Mouse (Mus musculus) embryonic facial prominence, embryonic 11.5 days (tissue): ENCODE results near the gene Dlx6. TPM values are rescaled to one million over a fixed set of nuclear protein-coding genes. Genes with fewer than 3 reads are reported as not detected.

Experiments used
- ATAC-seq: fragments of 200-750 bp; cut with Nextera tagmentation; replicated peaks from 2 replicates; pipeline ENCODE4 v1.8.0; 2017; ENCODE audit warnings: low read depth; ENCODE audit not compliant: insufficient number of reproducible peaks, low FRiP score, low TSS enrichment
- DNase-seq: peaks from one replicate; pipeline ENCODE4 v3.0.0-alpha.2; 2015; ENCODE audit warnings: low spot score
- H3K27ac ChIP-seq: fragments of 300-500 bp; sonication (generic); replicated peaks from 2 replicates; pipeline ENCODE4 v1.5.1; 2014; ENCODE audit warnings: mild to moderate bottlenecking, low read depth, low read length, control low read depth
- H3K27me3 ChIP-seq: fragments of 300-500 bp; sonication (generic); 2 replicates; pipeline ENCODE4 v1.6.1; 2014; ENCODE audit warnings: mild to moderate bottlenecking, low read length, moderate library complexity, mixed read lengths; ENCODE audit not compliant: control insufficient read depth, insufficient read depth
- H3K36me3 ChIP-seq: fragments of 300-500 bp; sonication (generic); replicated peaks from 2 replicates; pipeline ENCODE4 v1.6.1; 2014; ENCODE audit warnings: low read depth, mild to moderate bottlenecking, low read length, moderate library complexity, mixed read lengths; ENCODE audit not compliant: control insufficient read depth, insufficient read depth
- H3K4me1 ChIP-seq: fragments of 300-500 bp; sonication (generic); 2 replicates; pipeline ENCODE4 v1.6.1; 2014; ENCODE audit warnings: low read length, mixed read lengths; ENCODE audit not compliant: control insufficient read depth, insufficient read depth
- H3K4me2 ChIP-seq: fragments of 300-500 bp; sonication (generic); 2 replicates; pipeline ENCODE4 v1.6.1; 2014; ENCODE audit warnings: low read depth, mild to moderate bottlenecking, control low read depth, low read length, moderate library complexity
- H3K4me3 ChIP-seq: fragments of 300-500 bp; sonication (generic); 2 replicates; pipeline ENCODE4 v1.5.1; 2014; ENCODE audit warnings: low read depth, low read length, control low read depth
- H3K9ac ChIP-seq: fragments of 300-500 bp; sonication (generic); replicated peaks from 2 replicates; pipeline ENCODE4 v1.6.1; 2014; ENCODE audit warnings: mild to moderate bottlenecking, control low read depth, low read length
- H3K9me3 ChIP-seq: fragments of 300-500 bp; sonication (generic); replicated peaks from 2 replicates; pipeline ENCODE4 v1.6.1; 2016; ENCODE audit warnings: mild to moderate bottlenecking, low read length, inconsistent platforms, mixed read lengths; ENCODE audit not compliant: control insufficient read depth
- WGBS: fragments of 180-500 bp; shearing (Covaris S2); extraction: QIAGEN DNeasy Blood & Tissue Kit; methylation state at CpG from one replicate; pipeline ENCODE4 v1.1.7; 2014; 5-methylcytosine and 5-hydroxymethylcytosine counted together
- polyA plus RNA-seq: library from polyadenylated mRNA; unstranded; fragments of >200 nt; fragmentation: Nextera tagmentation; extraction: Ambion mirVana; gene quantifications from 2 replicates; pipeline ENCODE4 v1.2.1, GENCODE M21; 2014

The Dlx6 gene
- 3.2 and 5.1 TPM in 2 replicates for polyA plus RNA-seq

DNA sequence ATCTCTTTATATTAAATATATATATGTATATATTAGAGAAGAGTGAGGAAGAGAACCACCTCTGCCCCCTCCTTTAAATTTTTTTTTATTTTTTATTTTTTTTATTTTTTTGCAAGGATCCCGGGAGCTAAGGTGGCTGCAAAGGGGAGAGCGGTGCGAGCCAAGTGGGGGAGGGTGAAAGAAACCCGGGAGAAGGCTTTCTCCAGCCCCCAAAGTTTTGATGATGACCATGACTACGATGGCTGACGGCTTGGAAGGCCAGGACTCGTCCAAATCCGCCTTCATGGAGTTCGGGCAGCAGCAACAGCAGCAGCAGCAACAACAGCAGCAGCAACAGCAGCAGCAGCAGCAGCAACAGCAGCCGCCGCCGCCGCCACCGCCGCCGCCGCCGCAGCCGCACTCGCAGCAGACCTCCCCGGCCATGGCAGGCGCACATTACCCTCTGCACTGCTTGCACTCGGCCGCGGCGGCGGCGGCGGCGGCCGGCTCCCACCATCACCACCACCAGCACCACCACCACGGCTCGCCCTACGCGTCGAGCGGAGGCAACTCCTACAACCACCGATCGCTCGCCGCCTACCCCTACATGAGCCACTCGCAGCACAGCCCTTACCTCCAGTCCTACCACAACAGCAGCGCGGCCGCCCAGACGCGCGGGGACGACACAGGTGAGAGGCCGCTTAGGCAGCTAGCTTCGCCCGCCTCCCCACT, at the start of gene Dlx6:
Gene Dlx6, plus strand, starts transcription at position 175 of the 711 bp plus-strand sequence.
- Histone ChIP-seq H3K4me2 (peak within 1 kb of the TSS; percentile 87), H3K27me3 (peaks cover 35% of the 10 kb centered on the region), H3K27ac (peak within 1 kb of the TSS; percentile 96), H3K4me1 (no peaks in the 10 kb centered on the region), H3K36me3 (no peaks in the 10 kb centered on the region), H3K9me3 (no peaks in the 10 kb centered on the region), H3K9ac (peak within 1 kb of the TSS; percentile 91), H3K4me3 (peak within 1 kb of the TSS; percentile 65)
- WGBS, result under 1% methylated on average over 41 of the region's 52 CpGs
- peak; percentile 44 for ATAC-seq
- DNase-seq, result peak; percentile 62

DNA sequence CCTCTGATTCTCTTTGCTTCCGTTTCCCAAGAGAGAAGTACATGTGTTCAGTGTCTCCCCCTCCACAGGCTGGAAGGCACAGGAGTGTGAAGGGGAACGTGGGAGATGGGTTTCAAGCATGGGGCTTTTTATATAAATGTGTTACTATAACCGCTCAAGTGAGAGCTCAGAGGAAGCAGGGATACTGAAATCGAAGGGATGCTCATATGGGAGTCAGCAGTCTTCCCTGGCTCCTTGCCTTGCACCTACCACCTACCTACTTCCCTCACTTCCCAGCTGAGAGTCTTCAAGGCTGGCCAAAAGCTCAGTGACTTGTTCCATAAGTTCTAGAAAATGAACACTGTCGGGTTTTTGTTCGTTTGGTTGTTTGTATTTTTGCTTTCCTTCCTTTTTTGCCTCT, 46.3 kb upstream of the Dlx6 start:
- Histone ChIP-seq H3K27ac (no peak overlapping the region), H3K4me1 (no peaks in the 10 kb centered on the region), H3K4me3 (no peak overlapping the region), H3K27me3 (no peaks in the 10 kb centered on the region), H3K9ac (no peak overlapping the region), H3K36me3 (no peaks in the 10 kb centered on the region), H3K4me2 (no peak overlapping the region), H3K9me3 (no peaks in the 10 kb centered on the region)
- ATAC-seq, result no peak
- DNase-seq, result no peak
- 80% methylated on average over 6 of the region's 6 CpGs for WGBS

DNA sequence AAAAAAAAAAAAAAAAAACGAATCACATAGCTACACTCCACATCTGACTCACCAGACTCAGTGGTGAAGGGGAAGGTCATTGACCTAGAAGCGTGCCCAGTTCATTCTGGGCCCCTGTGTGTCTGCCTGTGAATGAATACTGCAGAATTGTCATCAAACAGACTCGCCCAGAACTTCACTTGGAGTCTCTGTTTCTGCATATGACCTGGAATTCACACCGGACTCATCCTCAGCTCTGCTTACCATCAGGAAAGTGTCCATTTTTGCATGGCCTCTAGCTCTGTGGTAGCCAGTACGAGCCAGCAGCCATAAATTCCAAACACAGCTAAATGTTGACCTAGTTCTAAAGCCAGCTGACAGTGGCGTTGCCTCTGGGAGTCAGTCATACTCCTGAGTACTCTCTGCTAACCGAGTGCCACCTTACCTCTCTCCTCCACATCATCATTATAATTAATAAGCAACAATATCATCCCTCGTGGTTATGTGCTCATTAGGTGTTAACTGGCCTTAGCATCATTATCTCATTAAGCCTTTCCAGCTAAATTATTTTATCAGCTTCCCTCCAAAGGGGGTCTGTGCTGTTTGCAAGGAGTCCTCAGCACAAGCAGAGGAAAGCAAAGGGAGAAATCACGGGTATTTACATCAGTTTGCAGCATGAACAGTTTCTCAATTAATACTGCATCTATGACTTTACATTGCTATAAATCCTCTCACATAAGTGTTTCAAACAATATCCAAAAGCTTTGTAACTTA, 44.9 kb upstream of the Dlx6 start:
- Histone ChIP-seq H3K9ac (no peak overlapping the region), H3K4me1 (no peaks in the 10 kb centered on the region), H3K27ac (no peak overlapping the region), H3K9me3 (no peaks in the 10 kb centered on the region), H3K4me2 (no peak overlapping the region), H3K36me3 (no peaks in the 10 kb centered on the region), H3K4me3 (no peak overlapping the region), H3K27me3 (no peaks in the 10 kb centered on the region)
- no peak for DNase-seq
- 50% methylated on average over 9 of the region's 9 CpGs for WGBS
- ATAC-seq, result no peak

DNA sequence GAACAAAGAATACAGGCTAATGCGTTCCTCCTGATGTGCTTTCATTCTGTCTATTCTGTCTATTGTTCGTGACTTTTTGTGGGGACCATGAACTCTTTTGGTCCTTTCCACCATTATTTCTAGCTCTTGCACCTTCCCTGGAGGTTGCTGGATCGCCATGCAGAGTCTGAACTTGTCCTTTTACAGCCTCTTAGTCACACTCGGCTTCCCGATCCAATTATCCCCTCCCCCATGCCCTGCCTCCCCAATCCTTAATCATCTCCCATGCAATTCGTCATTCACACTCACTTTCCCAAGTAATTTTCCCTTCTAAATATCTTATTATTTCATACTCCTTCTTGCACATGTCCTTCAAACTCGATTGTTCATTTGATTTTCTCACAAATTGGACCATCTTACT, 44.0 kb upstream of the Dlx6 start:
- no peak overlapping the region for H3K9ac ChIP-seq
- no peaks in the 10 kb centered on the region for H3K36me3 ChIP-seq
- no peak overlapping the region for H3K4me2 ChIP-seq
- no peaks in the 10 kb centered on the region for H3K4me1 ChIP-seq
- no peaks in the 10 kb centered on the region for H3K27me3 ChIP-seq
- H3K9me3 ChIP-seq, result no peaks in the 10 kb centered on the region
- H3K27ac ChIP-seq, result no peak overlapping the region
- no peak for ATAC-seq
- no peak for DNase-seq
- no peak overlapping the region for H3K4me3 ChIP-seq
- WGBS, result 32% methylated on average over 7 of the region's 7 CpGs

GRCm38 (mm10) chr6:6825313-6825712, 37.8 kb upstream of the Dlx6 start:
- no peak for DNase-seq
- H3K9me3 ChIP-seq, result no peaks in the 10 kb centered on the region
- H3K4me3 ChIP-seq, result no peak overlapping the region
- H3K27me3 ChIP-seq, result no peaks in the 10 kb centered on the region
- no peak overlapping the region for H3K27ac ChIP-seq
- H3K9ac ChIP-seq, result no peak overlapping the region
- H3K4me2 ChIP-seq, result no peak overlapping the region
- H3K36me3 ChIP-seq, result no peaks in the 10 kb centered on the region
- no peaks in the 10 kb centered on the region for H3K4me1 ChIP-seq
- ATAC-seq, result no peak

DNA sequence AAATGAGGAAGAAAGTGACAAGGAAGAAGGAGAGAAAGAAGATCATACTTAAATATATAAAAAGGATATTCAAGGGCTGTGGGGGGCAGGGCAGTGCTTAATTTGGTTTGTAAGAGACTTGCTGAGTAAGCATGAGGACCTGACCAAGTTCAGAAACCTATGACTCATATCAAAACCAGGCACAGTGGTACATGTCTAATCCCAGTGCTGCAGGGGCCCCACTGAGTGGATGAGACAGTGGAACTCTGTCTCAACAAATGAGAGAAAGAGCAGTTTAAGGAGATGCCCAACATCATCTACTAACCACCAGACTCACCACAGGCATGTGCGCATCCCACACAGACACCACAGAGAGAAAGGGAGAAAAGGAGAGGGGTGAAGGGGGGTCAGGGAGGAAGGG, 36.3 kb upstream of the Dlx6 start:
- DNase-seq (no peak), ATAC-seq (no peak)
- no peak overlapping the region for H3K4me3 ChIP-seq
- no peaks in the 10 kb centered on the region for H3K9me3 ChIP-seq
- no peak overlapping the region for H3K4me2 ChIP-seq
- H3K4me1 ChIP-seq, result no peaks in the 10 kb centered on the region
- no peaks in the 10 kb centered on the region for H3K36me3 ChIP-seq
- WGBS, result 100% methylated on average over 1 of the region's 1 CpGs
- H3K9ac ChIP-seq, result no peak overlapping the region
- no peaks in the 10 kb centered on the region for H3K27me3 ChIP-seq
- no peak overlapping the region for H3K27ac ChIP-seq

DNA sequence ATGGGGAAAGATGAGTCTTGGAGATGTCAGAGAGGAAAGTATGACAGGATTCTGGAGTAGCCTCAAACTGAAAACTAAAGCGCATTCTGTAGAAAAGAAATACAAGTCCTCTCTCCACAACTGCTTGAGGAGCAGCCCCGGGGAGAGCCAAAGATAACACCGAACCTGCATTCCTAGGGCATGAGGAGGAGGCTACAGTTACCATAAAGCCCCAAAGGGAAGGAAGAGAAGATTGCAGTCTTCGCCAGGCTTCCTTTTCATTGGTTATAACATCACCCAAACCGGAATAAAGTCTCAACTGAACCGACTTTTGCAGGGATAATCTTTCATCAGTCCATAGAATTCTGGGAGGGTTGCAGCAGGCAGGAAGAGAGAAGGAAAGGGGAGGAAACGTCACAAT, 32.7 kb upstream of the Dlx6 start:
- H3K4me2 ChIP-seq, result no peak overlapping the region
- H3K27me3 ChIP-seq, result no peaks in the 10 kb centered on the region
- WGBS, result 58% methylated on average over 7 of the region's 7 CpGs
- H3K9ac ChIP-seq, result no peak overlapping the region
- H3K36me3 ChIP-seq, result no peaks in the 10 kb centered on the region
- H3K4me3 ChIP-seq, result no peak overlapping the region
- ATAC-seq (no peak), DNase-seq (no peak)
- no peaks in the 10 kb centered on the region for H3K4me1 ChIP-seq
- no peak overlapping the region for H3K27ac ChIP-seq
- H3K9me3 ChIP-seq, result no peaks in the 10 kb centered on the region

DNA sequence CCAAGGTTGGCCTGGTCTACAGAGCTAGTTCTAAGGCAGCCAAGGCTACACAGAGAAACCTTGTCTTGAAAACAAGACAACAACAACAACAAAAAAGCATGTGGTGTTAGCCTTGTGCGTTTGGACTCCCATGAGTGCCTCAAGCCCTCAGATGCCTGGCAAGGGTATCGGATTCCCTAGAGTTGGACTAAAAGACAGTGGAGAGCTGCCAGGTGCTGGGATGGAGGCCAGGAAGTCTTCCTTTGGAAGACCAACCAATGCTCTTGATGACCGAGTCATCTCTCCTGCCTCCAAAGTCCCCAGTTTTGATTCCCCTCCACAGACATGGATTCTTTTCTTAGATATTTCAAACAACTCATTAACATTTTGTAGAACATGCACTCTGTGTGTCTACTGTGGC, 29.8 kb upstream of the Dlx6 start:
- no peak for DNase-seq
- no peak for ATAC-seq
- Histone ChIP-seq H3K4me2 (no peak overlapping the region), H3K27ac (no peak overlapping the region), H3K36me3 (no peaks in the 10 kb centered on the region), H3K4me3 (no peak overlapping the region), H3K27me3 (no peaks in the 10 kb centered on the region), H3K9me3 (no peaks in the 10 kb centered on the region), H3K4me1 (no peaks in the 10 kb centered on the region), H3K9ac (no peak overlapping the region)
- WGBS, result 89% methylated on average over 3 of the region's 3 CpGs
